Mouse (Mus musculus) lung, postnatal 0 days (tissue): ENCODE measurements around the gene Ehd3. TPM values are rescaled to one million over a fixed set of nuclear protein-coding genes. Genes with fewer than 3 reads are reported as not detected.

Source experiments
- ATAC-seq: fragments of 200-750 bp; cut with Nextera tagmentation; 2 replicates; pipeline ENCODE4 v1.8.0; 2017; ENCODE audit warnings: moderate library complexity
- DNase-seq: peaks from one replicate; pipeline ENCODE4 v3.0.0-alpha.2; 2016; ENCODE audit warnings: low spot score
- H3K27ac ChIP-seq: fragments of 300-500 bp; sonication (generic); 2 replicates; pipeline ENCODE4 v1.5.1; 2014; ENCODE audit warnings: antibody characterized with exemption, mild to moderate bottlenecking, low read length, mixed read lengths
- H3K27me3 ChIP-seq: fragments of 300-500 bp; sonication (generic); replicated peaks from 2 replicates; pipeline ENCODE4 v1.6.1; 2014; ENCODE audit warnings: low read length, mixed read lengths; ENCODE audit not compliant: insufficient read depth
- H3K36me3 ChIP-seq: fragments of 300-500 bp; sonication (generic); 2 replicates; pipeline ENCODE4 v1.6.1; 2014; ENCODE audit warnings: low read length, mixed read lengths; ENCODE audit not compliant: insufficient read depth
- H3K4me1 ChIP-seq: fragments of 300-500 bp; sonication (generic); 2 replicates; pipeline ENCODE4 v1.6.1; 2014; ENCODE audit warnings: antibody characterized with exemption, low read depth, low read length, mixed read lengths; ENCODE audit not compliant: insufficient read depth
- H3K4me2 ChIP-seq: fragments of 300-500 bp; sonication (generic); replicated peaks from 2 replicates; pipeline ENCODE4 v1.6.1; 2014; ENCODE audit warnings: low read depth, mild to moderate bottlenecking, low read length, moderate library complexity, mixed read lengths
- H3K4me3 ChIP-seq: fragments of 300-500 bp; sonication (generic); 2 replicates; pipeline ENCODE4 v1.5.1; 2014; ENCODE audit warnings: low read depth, low read length
- H3K9ac ChIP-seq: fragments of 300-500 bp; sonication (generic); replicated peaks from 2 replicates; pipeline ENCODE4 v1.6.1; 2014; ENCODE audit warnings: low read depth, mild to moderate bottlenecking
- H3K9me3 ChIP-seq: fragments of 300-500 bp; sonication (generic); 2 replicates; pipeline ENCODE4 v1.6.1; 2016; ENCODE audit warnings: low read length, mixed read lengths
- CTCF ChIP-seq: IDR thresholded peaks from 2 replicates; pipeline ENCODE4 v1.5.1; 2016; ENCODE audit warnings: antibody characterized with exemption, mild to moderate bottlenecking
- EP300 ChIP-seq: IDR thresholded peaks from 2 replicates; pipeline ENCODE4 v1.6.1; 2016; ENCODE audit warnings: antibody characterized with exemption, mild to moderate bottlenecking, control low read depth
- WGBS: fragments of 180-500 bp; shearing (Covaris S2); extraction: QIAGEN DNeasy Blood & Tissue Kit; methylation state at CpG from one replicate; pipeline ENCODE4 v1.1.7; 2014; 5-methylcytosine and 5-hydroxymethylcytosine counted together
- polyA plus RNA-seq: library from polyadenylated mRNA; unstranded; fragments of >200 nt; fragmentation: Nextera tagmentation; extraction: Ambion mirVana; gene quantifications from 2 replicates; pipeline ENCODE4 v1.2.1, GENCODE M21; 2015

Gene Ehd3
- polyA plus RNA-seq, 1 experiment from 2014 or later: 4.7 TPM

DNA sequence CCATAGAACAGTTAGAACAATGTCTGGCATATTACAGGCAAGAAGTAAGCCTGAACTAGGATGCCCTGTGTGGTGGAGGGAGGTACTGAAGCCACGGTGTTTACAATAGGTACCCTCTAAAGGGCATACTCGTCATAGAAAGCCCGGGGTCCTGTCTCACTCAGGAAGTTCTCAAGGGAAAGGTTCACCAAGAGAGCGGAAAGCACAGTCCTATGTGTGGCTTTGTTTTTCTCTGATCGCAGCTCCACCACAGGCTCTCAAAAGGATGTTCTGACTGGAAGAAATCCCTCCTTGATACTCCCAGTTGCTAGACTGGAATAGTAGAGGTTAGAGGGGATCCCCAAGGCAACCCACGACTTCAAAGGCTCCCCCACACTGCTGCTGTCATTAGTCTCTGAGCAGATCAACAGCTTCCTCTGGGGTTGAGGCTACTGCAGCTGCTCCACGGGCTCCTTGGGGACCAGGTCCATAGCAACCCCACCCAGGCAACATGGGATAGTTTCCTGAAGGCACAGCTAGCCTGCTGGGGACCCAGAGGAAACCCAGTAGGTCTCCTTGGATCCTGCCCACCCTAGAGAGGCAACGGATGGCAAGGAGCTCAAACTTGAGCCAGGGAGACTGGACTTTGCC is 9.2 kb downstream of the Ehd3 start:
- WGBS: 61% methylated on average over 8 of the region's 8 CpGs
- Histone ChIP-seq H3K4me2 (no peak overlapping the region), H3K36me3 (no peaks in the 10 kb centered on the region), H3K4me1 (no peaks in the 10 kb centered on the region), H3K27ac (no peak overlapping the region), H3K9me3 (no peaks in the 10 kb centered on the region), H3K4me3 (no peak overlapping the region), H3K9ac (no peak overlapping the region), H3K27me3 (no peaks in the 10 kb centered on the region)
- no peak for TF ChIP-seq EP300
- no peak for TF ChIP-seq CTCF
- no peak for ATAC-seq
- DNase-seq: no peak

DNA sequence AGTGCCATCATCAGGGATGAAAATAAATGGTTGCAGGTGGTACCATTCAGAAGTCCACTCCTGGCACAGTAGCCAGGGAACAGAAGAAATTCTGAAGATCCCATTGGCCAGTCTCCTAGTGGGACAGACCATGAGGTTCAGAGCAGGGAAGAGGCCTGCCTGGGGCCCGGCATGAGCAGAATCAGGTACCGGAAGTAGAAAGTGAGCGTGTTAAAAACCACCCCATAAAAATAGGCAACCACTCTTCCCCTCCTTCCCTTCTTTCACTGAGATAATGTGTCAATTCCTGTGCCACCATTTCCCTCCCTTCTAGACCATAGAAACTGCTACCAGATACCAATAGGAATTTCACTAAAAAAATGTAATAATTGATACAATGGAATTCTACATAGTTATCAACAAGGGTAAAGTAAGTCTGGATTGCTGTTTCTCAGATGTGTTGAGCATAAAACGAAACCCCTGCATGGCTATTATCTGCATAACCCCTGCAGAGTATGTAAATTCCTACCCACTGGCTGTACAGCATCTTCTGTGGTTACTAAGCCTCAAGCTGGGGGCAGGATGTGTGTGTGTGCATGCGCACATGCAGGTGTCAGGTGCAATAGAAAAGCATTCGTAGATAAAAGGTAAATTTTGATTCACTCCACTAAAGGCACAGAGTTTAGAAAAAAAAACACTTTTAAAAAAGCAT is 10.7 kb downstream of the Ehd3 start:
- no peaks in the 10 kb centered on the region for H3K4me1 ChIP-seq
- H3K4me2 ChIP-seq: no peak overlapping the region
- H3K27ac ChIP-seq: no peak overlapping the region
- H3K27me3 ChIP-seq: no peaks in the 10 kb centered on the region
- ATAC-seq (no peak), DNase-seq (no peak)
- no peak for TF ChIP-seq EP300
- no peak for TF ChIP-seq CTCF
- H3K4me3 ChIP-seq: no peak overlapping the region
- WGBS: 90% methylated on average over 6 of the region's 6 CpGs
- no peaks in the 10 kb centered on the region for H3K9me3 ChIP-seq
- H3K9ac ChIP-seq: no peak overlapping the region
- no peaks in the 10 kb centered on the region for H3K36me3 ChIP-seq

DNA sequence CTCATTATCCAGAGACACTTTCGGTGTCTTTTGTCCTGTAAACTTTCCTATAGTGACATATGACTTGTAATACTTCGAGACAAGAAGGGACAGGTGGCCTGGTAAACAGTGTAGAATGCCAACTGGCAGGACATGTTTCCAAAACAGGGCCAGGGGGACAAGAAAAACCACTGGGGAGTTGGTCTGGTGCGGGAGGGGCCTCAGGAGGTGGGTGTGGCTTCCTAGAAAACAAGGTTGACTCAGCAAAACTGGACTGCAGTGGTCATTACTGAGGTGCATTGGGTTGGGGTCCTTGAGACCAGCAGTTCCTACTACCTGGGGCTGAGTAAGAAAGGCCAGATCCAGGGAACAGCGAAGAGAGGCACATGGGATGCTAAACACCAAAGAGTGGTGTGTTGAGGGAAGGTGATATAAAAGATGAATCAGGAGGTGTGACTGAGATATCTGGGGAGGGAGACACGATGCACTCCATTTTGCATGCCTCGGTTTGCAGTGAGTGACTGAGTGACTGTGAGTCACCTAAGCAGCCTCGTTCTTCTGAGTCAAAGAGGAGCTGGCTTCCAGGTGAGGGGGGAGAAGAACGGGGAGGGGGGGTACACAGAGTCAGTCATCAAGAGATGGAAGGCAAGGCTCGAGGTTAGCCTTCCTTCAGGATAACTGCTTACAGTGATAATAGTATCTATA is 13.9 kb downstream of the Ehd3 start:
- Histone ChIP-seq H3K27me3 (no peaks in the 10 kb centered on the region), H3K4me1 (no peaks in the 10 kb centered on the region), H3K36me3 (no peaks in the 10 kb centered on the region), H3K27ac (no peak overlapping the region), H3K4me2 (no peak overlapping the region), H3K9ac (no peak overlapping the region), H3K4me3 (no peak overlapping the region), H3K9me3 (no peaks in the 10 kb centered on the region)
- TF ChIP-seq CTCF: no peak
- TF ChIP-seq EP300: no peak
- 70% methylated on average over 9 of the region's 9 CpGs for WGBS
- DNase-seq: no peak
- no peak for ATAC-seq

DNA sequence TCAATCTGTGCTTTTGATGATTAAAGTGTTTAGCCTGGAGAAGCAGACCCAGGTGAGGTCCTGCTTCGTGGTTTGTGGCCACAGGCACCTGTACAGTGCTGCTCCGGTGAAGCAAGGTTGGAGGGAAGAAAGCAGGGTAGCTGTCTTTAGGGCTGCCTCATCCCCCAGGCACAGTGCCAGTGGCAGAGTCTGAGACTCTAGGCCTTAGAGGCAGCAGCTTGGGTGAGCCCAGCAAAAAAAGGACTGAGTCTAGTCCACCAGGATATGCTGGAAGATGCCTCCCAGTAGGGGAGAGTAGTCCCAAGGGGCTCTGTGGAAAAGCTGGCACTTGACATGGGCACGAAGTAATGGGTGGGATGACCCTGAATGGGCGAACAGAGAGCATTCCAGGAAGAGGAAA is 15.0 kb downstream of the Ehd3 start:
- Histone ChIP-seq H3K4me3 (no peak overlapping the region), H3K27ac (no peak overlapping the region), H3K36me3 (no peaks in the 10 kb centered on the region), H3K9me3 (no peaks in the 10 kb centered on the region), H3K9ac (no peak overlapping the region), H3K4me2 (no peak overlapping the region), H3K27me3 (no peaks in the 10 kb centered on the region), H3K4me1 (no peaks in the 10 kb centered on the region)
- 57% methylated on average over 4 of the region's 4 CpGs for WGBS
- TF ChIP-seq EP300 (no peak), CTCF (no peak)
- DNase-seq (no peak), ATAC-seq (no peak)

DNA sequence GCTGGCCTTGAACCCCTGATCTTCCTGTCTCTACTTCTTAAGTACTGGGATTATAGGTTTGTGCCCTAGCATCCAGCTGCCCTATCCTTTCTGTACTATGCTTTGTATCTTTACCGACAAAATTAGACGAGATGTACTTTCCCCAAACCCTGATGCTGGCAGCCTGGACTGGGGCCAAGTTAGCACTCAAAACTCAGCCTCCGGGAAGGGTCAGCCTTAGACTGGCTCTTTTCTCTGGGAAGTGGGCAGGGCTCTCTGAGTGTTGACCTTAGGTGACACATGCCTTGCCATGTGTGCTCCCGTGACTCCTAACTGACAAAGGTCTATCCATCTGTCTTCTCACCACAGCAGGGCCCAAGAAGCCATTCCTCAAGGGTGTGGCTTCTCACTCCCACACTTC is 16.8 kb downstream of the Ehd3 start:
- Histone ChIP-seq H3K27ac (no peak overlapping the region), H3K9me3 (no peaks in the 10 kb centered on the region), H3K27me3 (no peaks in the 10 kb centered on the region), H3K4me2 (no peak overlapping the region), H3K4me1 (no peaks in the 10 kb centered on the region), H3K9ac (no peak overlapping the region), H3K4me3 (no peak overlapping the region), H3K36me3 (no peaks in the 10 kb centered on the region)
- ATAC-seq (peak; percentile 43; the same call in 1 of the 2 replicates), DNase-seq (peak; percentile 17)
- no peak for TF ChIP-seq CTCF
- TF ChIP-seq EP300: no peak
- WGBS: 29% methylated on average over 4 of the region's 4 CpGs

DNA sequence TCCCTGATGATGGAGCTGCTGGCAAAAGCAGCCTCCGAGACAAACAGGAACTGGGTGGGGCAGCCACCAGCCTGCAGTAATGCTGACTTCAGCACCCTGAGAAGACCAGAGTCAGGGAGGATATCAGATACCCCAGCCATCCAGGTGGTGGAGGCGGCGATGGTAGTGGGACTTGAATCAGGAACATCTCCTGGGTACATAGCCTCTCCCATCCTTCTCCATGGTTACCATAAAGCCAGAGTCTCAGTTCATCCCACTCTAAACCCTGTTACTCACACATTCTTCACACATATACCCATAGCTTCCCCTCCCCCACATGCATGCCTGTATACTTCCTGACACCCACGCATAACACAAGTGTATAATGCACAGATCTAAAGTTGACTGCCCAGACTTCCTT is 18.3 kb downstream of the Ehd3 start:
- no peaks in the 10 kb centered on the region for H3K9me3 ChIP-seq
- H3K36me3 ChIP-seq: no peaks in the 10 kb centered on the region
- no peaks in the 10 kb centered on the region for H3K4me1 ChIP-seq
- H3K4me2 ChIP-seq: no peak overlapping the region
- no peak overlapping the region for H3K27ac ChIP-seq
- H3K4me3 ChIP-seq: no peak overlapping the region
- H3K9ac ChIP-seq: no peak overlapping the region
- ATAC-seq: no peak
- no peaks in the 10 kb centered on the region for H3K27me3 ChIP-seq
- DNase-seq: no peak
- 75% methylated on average over 4 of the region's 4 CpGs for WGBS
- no peak for TF ChIP-seq CTCF
- TF ChIP-seq EP300: no peak
